Mouse (Mus musculus) hindbrain, embryonic 13.5 days (tissue): Measurements from ENCODE around the gene Cxcl10. TPM values are rescaled to one million over a fixed set of nuclear protein-coding genes. Genes with fewer than 3 reads are reported as not detected.
"Not testable (repeated sequence)": the region's sequence is repeated elsewhere in the genome, so short reads cannot be mapped to it uniquely, and the experiment has no call there.

Experiments used
- ATAC-seq: fragments of 200-750 bp; cut with Nextera tagmentation; 2 replicates; pipeline ENCODE4 v1.8.0; 2017; ENCODE audit warnings: moderate TSS enrichment; ENCODE audit not compliant: low FRiP score
- H3K27ac ChIP-seq: fragments of 300-500 bp; sonication (generic); 2 replicates; pipeline ENCODE4 v1.5.1; 2015; ENCODE audit warnings: inconsistent platforms, mild to moderate bottlenecking, moderate library complexity
- H3K27me3 ChIP-seq: fragments of 300-500 bp; sonication (generic); 2 replicates; pipeline ENCODE4 v1.6.1; 2015; ENCODE audit warnings: mild to moderate bottlenecking, inconsistent platforms
- H3K36me3 ChIP-seq: fragments of 300-500 bp; sonication (generic); 2 replicates; pipeline ENCODE4 v1.6.1; 2015; ENCODE audit warnings: mild to moderate bottlenecking, inconsistent platforms
- H3K4me1 ChIP-seq: fragments of 300-500 bp; sonication (generic); replicated peaks from 2 replicates; pipeline ENCODE4 v1.6.1; 2015; ENCODE audit warnings: inconsistent platforms
- H3K4me2 ChIP-seq: fragments of 300-500 bp; sonication (generic); 2 replicates; pipeline ENCODE4 v1.6.1; 2015; ENCODE audit warnings: inconsistent platforms, mild to moderate bottlenecking, moderate library complexity
- H3K4me3 ChIP-seq: fragments of 300-500 bp; sonication (generic); 2 replicates; pipeline ENCODE4 v1.5.1; 2015; ENCODE audit warnings: mild to moderate bottlenecking, inconsistent platforms
- H3K9ac ChIP-seq: fragments of 300-500 bp; sonication (generic); 2 replicates; pipeline ENCODE4 v1.6.1; 2015; ENCODE audit warnings: mild to moderate bottlenecking, inconsistent platforms
- H3K9me3 ChIP-seq: fragments of 300-500 bp; sonication (generic); 2 replicates; pipeline ENCODE4 v1.6.1; 2016; ENCODE audit warnings: inconsistent platforms
- WGBS: fragments of 180-500 bp; shearing (Covaris S2); methylation state at CpG from one replicate; pipeline ENCODE4 v1.1.7; 2015; 5-methylcytosine and 5-hydroxymethylcytosine counted together
- polyA plus RNA-seq: library from polyadenylated mRNA; unstranded; fragments of >200 nt; fragmentation: Nextera tagmentation; extraction: Ambion mirVana; gene quantifications from 2 replicates; pipeline ENCODE4 v1.2.1, GENCODE M21; 2015

Gene Cxcl10
- polyA plus RNA-seq, 1 experiment from 2014 or later, result 0.21 TPM

DNA sequence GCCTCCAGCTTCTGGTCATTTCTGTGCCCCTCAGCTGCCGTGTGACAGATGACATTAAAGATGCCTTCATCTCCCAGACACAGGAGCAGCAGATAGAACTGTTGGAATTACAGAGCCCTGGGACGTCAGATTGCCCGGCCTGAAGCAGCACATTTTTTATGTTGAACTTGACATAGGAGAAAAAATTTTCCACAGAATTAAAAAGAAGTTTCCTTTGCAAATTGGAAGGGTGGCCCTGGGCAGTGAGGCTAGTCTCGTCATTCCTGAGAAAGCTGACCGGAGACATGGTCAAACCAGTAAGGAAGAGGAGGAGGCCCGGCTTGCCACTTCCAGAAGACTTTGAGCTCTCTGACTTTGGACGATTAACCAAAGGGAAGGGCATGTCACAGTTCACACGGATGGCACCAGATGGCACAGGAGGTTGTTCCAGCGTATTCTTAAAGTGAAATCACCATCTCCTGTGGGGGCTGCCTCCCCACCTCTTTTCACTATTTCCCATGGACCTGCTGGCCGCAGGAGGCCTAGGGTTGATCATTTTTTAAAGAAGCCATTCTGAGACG is 16.5 kb upstream of the Cxcl10 start:
- ATAC-seq, result no peak
- H3K36me3 ChIP-seq, result no peaks in the 10 kb centered on the region

GRCm38 (mm10) chr5:92364011-92364410 is 15.3 kb upstream of the Cxcl10 start:
- H3K9me3 ChIP-seq, result no peaks in the 10 kb centered on the region
- no peak overlapping the region for H3K9ac ChIP-seq
- no peaks in the 10 kb centered on the region for H3K36me3 ChIP-seq
- no peak overlapping the region for H3K4me3 ChIP-seq
- WGBS, result 97% methylated on average over 5 of the region's 5 CpGs
- ATAC-seq, result no peak
- peaks cover under 1% of the 10 kb centered on the region; the same call in 1 of the 2 replicates for H3K4me1 ChIP-seq
- H3K27ac ChIP-seq, result no peak overlapping the region
- H3K27me3 ChIP-seq, result no peaks in the 10 kb centered on the region
- no peak overlapping the region for H3K4me2 ChIP-seq

More for the DNA sequence above, 16.5 kb upstream of the Cxcl10 start:
- no peak overlapping the region for H3K4me3 ChIP-seq
- 76% methylated on average over 11 of the region's 11 CpGs for WGBS
- H3K27me3 ChIP-seq, result no peaks in the 10 kb centered on the region
- no peak overlapping the region for H3K27ac ChIP-seq
- no peaks in the 10 kb centered on the region for H3K9me3 ChIP-seq
- peaks cover 8% of the 10 kb centered on the region for H3K4me1 ChIP-seq
- no peak overlapping the region for H3K9ac ChIP-seq
- no peak overlapping the region for H3K4me2 ChIP-seq

GRCm38 (mm10) chr5:92363179-92363578 is 14.5 kb upstream of the Cxcl10 start:
- ATAC-seq, result no peak
- Histone ChIP-seq H3K27me3 (no peaks in the 10 kb centered on the region), H3K4me1 (no peaks in the 10 kb centered on the region), H3K4me2 (no peak overlapping the region), H3K4me3 (no peak overlapping the region), H3K27ac (no peak overlapping the region), H3K9me3 (no peaks in the 10 kb centered on the region), H3K36me3 (no peaks in the 10 kb centered on the region), H3K9ac (no peak overlapping the region)
- whole genome bisulfite sequencing, result 8% methylated on average over 4 of the region's 4 CpGs

DNA sequence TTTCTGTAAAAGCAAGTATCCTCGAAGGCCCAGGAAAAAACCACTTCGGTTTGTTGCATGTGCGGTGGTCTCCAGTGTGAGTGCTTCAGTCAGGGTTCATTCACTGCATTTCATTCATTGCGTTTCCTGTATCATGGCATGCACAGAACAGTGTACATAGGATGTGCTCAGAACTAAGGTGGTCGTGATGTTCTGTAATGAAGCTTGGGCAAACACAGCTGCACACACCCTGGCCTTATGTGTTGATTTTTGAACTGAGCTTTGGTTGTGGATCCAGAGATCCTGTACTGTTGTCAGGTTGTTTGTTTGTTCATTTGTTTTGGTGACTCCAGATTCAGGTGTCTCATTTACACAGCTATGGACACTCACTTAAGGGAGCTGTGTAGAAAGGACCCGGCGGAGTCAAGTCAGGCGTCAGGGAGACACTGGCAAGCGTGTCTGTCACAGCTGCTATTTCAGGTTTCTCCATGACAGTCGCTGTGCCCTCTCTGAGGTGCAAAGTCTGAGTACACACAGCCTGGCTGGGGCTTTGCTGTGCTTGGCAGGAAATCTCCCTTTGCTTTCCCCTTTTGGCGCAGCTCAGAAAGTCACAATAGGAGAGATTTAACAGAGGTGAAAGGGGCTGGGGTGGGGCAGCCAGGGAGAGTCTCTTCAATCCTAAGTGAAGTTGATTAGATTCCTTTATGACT is 10.2 kb upstream of the Cxcl10 start:
- 84% methylated on average over 11 of the region's 11 CpGs for WGBS
- Histone ChIP-seq H3K9ac (no peak overlapping the region), H3K9me3 (no peaks in the 10 kb centered on the region), H3K27me3 (no peaks in the 10 kb centered on the region), H3K4me1 (no peaks in the 10 kb centered on the region), H3K4me3 (no peak overlapping the region), H3K36me3 (no peaks in the 10 kb centered on the region), H3K4me2 (no peak overlapping the region), H3K27ac (no peak overlapping the region)
- ATAC-seq, result no peak

- H3K36me3 ChIP-seq, result no peaks in the 10 kb centered on the region
- no peak for ATAC-seq
- no peak overlapping the region for H3K4me2 ChIP-seq
- no peaks in the 10 kb centered on the region for H3K9me3 ChIP-seq
- no peak overlapping the region for H3K27ac ChIP-seq
- H3K4me1 ChIP-seq, result no peaks in the 10 kb centered on the region
- 58% methylated on average over 12 of the region's 12 CpGs for WGBS
- H3K4me3 ChIP-seq, result no peak overlapping the region
- no peak overlapping the region for H3K9ac ChIP-seq
- no peaks in the 10 kb centered on the region for H3K27me3 ChIP-seq
Measured at GRCm38 (mm10) chr5:92358033-92358432, 9.3 kb upstream of the Cxcl10 start.

GRCm38 (mm10) chr5:92353517-92353916 is 4.8 kb upstream of the Cxcl10 start:
- Histone ChIP-seq H3K36me3 (no peaks in the 10 kb centered on the region), H3K4me2 (no peak overlapping the region), H3K9me3 (no peaks in the 10 kb centered on the region), H3K27ac (no peak overlapping the region), H3K4me1 (peaks cover 4% of the 10 kb centered on the region), H3K9ac (no peak overlapping the region), H3K27me3 (0 out of 2 replicates have a peak, but pooled peaks cover 4% of the 10 kb centered on the region), H3K4me3 (no peak overlapping the region)
- WGBS, result 64% methylated on average over 11 of the region's 11 CpGs
- no peak for ATAC-seq

GRCm38 (mm10) chr5:92352716-92353115 is 4.0 kb upstream of the Cxcl10 start:
- not testable (repeated sequence) for H3K27me3 ChIP-seq, H3K4me1 ChIP-seq, H3K9me3 ChIP-seq, ATAC-seq, H3K4me2 ChIP-seq, H3K27ac ChIP-seq, H3K4me3 ChIP-seq, H3K36me3 ChIP-seq, H3K9ac ChIP-seq
- 83% methylated on average over 4 of the region's 4 CpGs for WGBS

DNA sequence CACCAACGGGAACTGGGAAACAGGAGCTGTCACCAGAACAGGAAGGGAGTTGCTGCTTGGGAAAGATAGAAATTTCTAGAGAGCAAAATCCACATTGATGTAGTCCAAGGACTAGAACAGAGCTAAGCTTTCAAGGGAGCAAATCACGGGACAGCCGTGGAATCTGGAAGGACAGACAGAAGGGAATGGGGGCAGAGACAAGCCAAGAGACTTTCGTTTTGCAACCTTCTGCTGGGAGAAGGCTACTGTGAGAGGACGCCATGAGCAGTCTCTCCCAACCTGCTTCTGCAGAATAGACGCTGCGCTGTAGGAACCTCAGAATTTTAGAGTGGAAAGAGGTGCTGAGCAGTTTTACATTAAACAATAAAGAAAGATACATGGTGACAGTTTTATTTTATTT is 1.0 kb upstream of the Cxcl10 start:
- Histone ChIP-seq H3K36me3 (no peaks in the 10 kb centered on the region), H3K4me2 (no peak overlapping the region), H3K27ac (no peak overlapping the region), H3K27me3 (peaks cover 12% of the 10 kb centered on the region), H3K9ac (no peak overlapping the region), H3K9me3 (no peaks in the 10 kb centered on the region), H3K4me1 (peaks cover 5% of the 10 kb centered on the region), H3K4me3 (no peak overlapping the region)
- ATAC-seq, result no peak
- 88% methylated on average over 7 of the region's 7 CpGs for WGBS

GRCm38 (mm10) chr5:92345006-92345405 is 3.7 kb downstream of the Cxcl10 start:
- H3K9ac ChIP-seq, result no peak overlapping the region
- no peaks in the 10 kb centered on the region for H3K36me3 ChIP-seq
- WGBS, result 91% methylated on average over 8 of the region's 8 CpGs
- ATAC-seq, result no peak
- no peak overlapping the region for H3K27ac ChIP-seq
- no peaks in the 10 kb centered on the region for H3K9me3 ChIP-seq
- H3K4me3 ChIP-seq, result no peak overlapping the region
- H3K4me2 ChIP-seq, result no peak overlapping the region
- peaks cover 12% of the 10 kb centered on the region for H3K27me3 ChIP-seq
- H3K4me1 ChIP-seq, result peaks cover 5% of the 10 kb centered on the region

DNA sequence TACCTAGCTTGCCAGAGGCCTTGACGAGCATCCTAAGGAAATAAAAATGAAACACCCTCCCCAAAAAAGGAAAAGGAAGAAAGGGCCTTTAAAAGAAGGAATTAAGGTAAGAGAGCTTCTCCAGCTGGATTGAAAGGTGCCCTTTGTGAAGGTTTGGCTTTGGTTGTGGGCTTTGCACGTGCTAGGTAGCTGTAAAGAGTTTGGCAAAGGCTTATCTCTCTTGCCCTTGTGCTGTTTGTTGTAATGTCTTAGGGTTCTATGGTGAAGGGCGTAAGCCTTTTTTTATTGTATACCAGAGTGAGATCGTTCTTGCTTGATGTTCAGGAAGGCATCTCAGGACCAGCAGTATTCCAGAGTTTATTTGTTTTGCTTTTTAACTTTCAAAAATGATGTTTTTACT is 8.1 kb downstream of the Cxcl10 start:
- WGBS, result 84% methylated on average over 4 of the region's 4 CpGs
- Histone ChIP-seq H3K9ac (no peak overlapping the region), H3K27ac (no peak overlapping the region), H3K27me3 (no peaks in the 10 kb centered on the region), H3K4me1 (no peaks in the 10 kb centered on the region), H3K9me3 (no peaks in the 10 kb centered on the region), H3K36me3 (no peaks in the 10 kb centered on the region), H3K4me2 (no peak overlapping the region), H3K4me3 (no peak overlapping the region)
- no peak for ATAC-seq

DNA sequence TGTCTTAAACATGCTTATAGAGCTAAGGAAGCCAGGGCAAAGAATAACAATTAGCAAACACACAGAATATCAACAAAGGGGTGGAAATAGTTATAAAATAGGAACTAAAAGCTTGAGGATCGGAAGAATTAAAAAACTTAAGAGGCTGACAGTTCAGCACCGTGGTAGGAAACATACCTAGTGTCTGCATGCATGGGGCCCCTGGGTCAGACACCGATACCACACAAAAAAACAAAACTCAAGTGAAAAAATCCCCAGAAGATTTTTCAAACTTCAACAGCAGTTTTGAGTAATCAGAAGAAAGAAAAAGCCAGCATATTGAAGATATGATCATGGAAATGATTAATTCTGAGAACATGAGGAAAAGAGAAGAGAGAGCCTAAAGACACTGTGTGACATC is 11.9 kb downstream of the Cxcl10 start:
- ATAC-seq, result no peak
- Histone ChIP-seq H3K4me3 (no peak overlapping the region), H3K27ac (no peak overlapping the region), H3K9ac (no peak overlapping the region), H3K4me1 (no peaks in the 10 kb centered on the region), H3K27me3 (no peaks in the 10 kb centered on the region), H3K36me3 (no peaks in the 10 kb centered on the region), H3K4me2 (no peak overlapping the region), H3K9me3 (no peaks in the 10 kb centered on the region)
- 87% methylated on average over 3 of the region's 3 CpGs for WGBS

DNA sequence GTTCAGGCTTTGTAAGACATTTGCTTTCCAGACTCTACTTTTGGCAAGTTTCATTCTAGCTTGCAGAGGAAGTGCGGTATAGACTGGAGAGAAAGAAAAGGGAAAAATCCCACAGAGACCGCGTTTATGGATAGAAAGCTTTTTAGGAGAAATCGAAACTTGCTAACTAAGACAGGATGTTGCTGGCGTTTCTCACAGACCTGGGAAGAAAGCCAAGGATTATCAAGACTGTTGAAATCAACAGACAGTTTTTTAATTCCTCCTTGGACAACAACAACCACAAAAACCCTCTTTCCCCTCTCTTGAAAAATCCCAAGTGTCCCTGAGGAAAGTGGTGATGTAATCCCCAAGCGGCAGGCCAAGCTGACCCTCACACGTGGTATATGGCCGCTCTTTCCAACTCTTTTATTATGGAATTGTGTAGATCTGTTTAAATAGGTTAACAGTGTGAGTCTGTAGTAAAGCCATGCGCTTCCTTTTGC is 16.3 kb downstream of the Cxcl10 start:
- ATAC-seq, result no peak
- Histone ChIP-seq H3K27ac (no peak overlapping the region), H3K27me3 (no peaks in the 10 kb centered on the region), H3K4me2 (no peak overlapping the region), H3K4me3 (no peak overlapping the region), H3K9me3 (no peaks in the 10 kb centered on the region), H3K9ac (no peak overlapping the region), H3K4me1 (no peaks in the 10 kb centered on the region), H3K36me3 (no peaks in the 10 kb centered on the region)
- 79% methylated on average over 9 of the region's 9 CpGs for WGBS
